Comparison of ENCODE assay signal across 14 mouse cellular contexts in genomic region chr12:52675010-52675409, GRCm38 (mm10). TPM values are rescaled to one million over a fixed set of nuclear protein-coding genes. Genes with fewer than 3 reads are reported as not detected.
DNase-seq lines count a peak whose midpoint lies in the region; ATAC-seq lines count a peak whose summit lies in the region.
"Had no signal": no experiment of that assay in that cellular context is flagged by ENCODE, and none has a peak within 500 bp of the region (broad histone marks: within the 10 kb centered on the region; RNA-seq: fewer than 3 reads in every experiment).

No protein-coding gene starts in this region.

- 66% methylated on average over 4 of the region's 4 CpGs for WGBS in forebrain, embryonic 10.5 days
- 18% methylated on average over 4 of the region's 4 CpGs for whole genome bisulfite sequencing in hindbrain, embryonic 15.5 days

- peaks cover 17% of the 10 kb centered on the region for H3K4me1 ChIP-seq in forebrain, embryonic 10.5 days
- peaks cover 13% of the 10 kb centered on the region; the same call in 1 of the 2 replicates for H3K4me1 ChIP-seq in hindbrain, embryonic 15.5 days (replicated peaks)

- no peak overlapping the region for H3K4me2 ChIP-seq in hindbrain, embryonic 15.5 days
- H3K4me2 ChIP-seq: stomach, embryonic 15.5 days had no signal

- H3K36me3 ChIP-seq in forebrain, embryonic 10.5 days (replicated peaks), result no peaks in the 10 kb centered on the region
- H3K36me3 ChIP-seq in hindbrain, embryonic 15.5 days, result no peaks in the 10 kb centered on the region
- H3K36me3 ChIP-seq: G1E; stomach, embryonic 15.5 days had no signal

- H3K27me3 ChIP-seq in forebrain, embryonic 10.5 days (ENCODE audit: poor library complexity, severe bottlenecking), result no peaks in the 10 kb centered on the region
- H3K27me3 ChIP-seq in hindbrain, embryonic 15.5 days, result no peaks in the 10 kb centered on the region
- H3K27me3 ChIP-seq: stomach, embryonic 15.5 days had no signal

- DNase-seq in cerebellum, adult 8-10 months, result no peak
- DNase-seq in adipocyte (ENCODE audit: low spot score), result peak; percentile 30
- DNase-seq in forebrain, embryonic 10.5 days (ENCODE audit: extremely low spot score, low spot score), result no peak
- DNase-seq in embryo, embryonic 10.5 days (ENCODE audit: low spot score), result no peak
- no peak for DNase-seq in thymus, postnatal 14 days
- DNase-seq in right cerebral cortex, postnatal 14 days, result no peak
- DNase-seq: heart, postnatal 36 days; lung, postnatal 10 days; right cerebral cortex, postnatal 25 days had no signal

- peak; percentile 80 for ATAC-seq in cerebellum, adult (ENCODE audit: insufficient number of reproducible peaks, low FRiP score, low TSS enrichment)
- ATAC-seq in hindbrain, embryonic 15.5 days (ENCODE audit: low FRiP score, low read depth), result peak; percentile 84

- peak overlapping the region; percentile 5; the same call in 1 of the 2 replicates for H3K27ac ChIP-seq in forebrain, embryonic 10.5 days
- H3K27ac ChIP-seq in hindbrain, embryonic 15.5 days (replicated peaks), result no peak overlapping the region
- H3K27ac ChIP-seq: kidney, postnatal 0 days; stomach, embryonic 15.5 days had no signal

- no peaks in the 10 kb centered on the region for H3K9me3 ChIP-seq in forebrain, embryonic 10.5 days
- H3K9me3 ChIP-seq in hindbrain, embryonic 15.5 days, result no peaks in the 10 kb centered on the region
- H3K9me3 ChIP-seq: stomach, embryonic 15.5 days had no signal

- H3K9ac ChIP-seq in hindbrain, embryonic 15.5 days, result no peak overlapping the region
- H3K9ac ChIP-seq: stomach, embryonic 15.5 days had no signal

- H3K4me3 ChIP-seq in forebrain, embryonic 10.5 days, result no peak overlapping the region
- no peak overlapping the region for H3K4me3 ChIP-seq in hindbrain, embryonic 15.5 days
- H3K4me3 ChIP-seq: stomach, embryonic 15.5 days had no signal

RNA-seq across cellular contexts. Expression of gene Akap6, which starts 24.2 kb away (rescaled TPM):
- polyA plus RNA-seq in forebrain, embryonic 10.5 days (2016; fragmentation: Nextera tagmentation; extraction: Ambion mirVana), result 2.1 and 3.0 TPM in 2 replicates
- 24.3 and 28.5 TPM in 2 replicates for polyA plus RNA-seq in hindbrain, embryonic 15.5 days (2015; fragmentation: Nextera tagmentation; extraction: Ambion mirVana)
- polyA plus RNA-seq: G1E had no signal
